Mouse (Mus musculus) lung, postnatal 0 days (tissue): ENCODE measurements around the gene Nosip. TPM values are rescaled to one million over a fixed set of nuclear protein-coding genes. Genes with fewer than 3 reads are reported as not detected.

Source experiments
- ATAC-seq: fragments of 200-750 bp; cut with Nextera tagmentation; 2 replicates; pipeline ENCODE4 v1.8.0; 2017; ENCODE audit warnings: moderate library complexity
- DNase-seq: peaks from one replicate; pipeline ENCODE4 v3.0.0-alpha.2; 2016; ENCODE audit warnings: low spot score
- H3K27ac ChIP-seq: fragments of 300-500 bp; sonication (generic); 2 replicates; pipeline ENCODE4 v1.5.1; 2014; ENCODE audit warnings: antibody characterized with exemption, mild to moderate bottlenecking, low read length, mixed read lengths
- H3K27me3 ChIP-seq: fragments of 300-500 bp; sonication (generic); replicated peaks from 2 replicates; pipeline ENCODE4 v1.6.1; 2014; ENCODE audit warnings: low read length, mixed read lengths; ENCODE audit not compliant: insufficient read depth
- H3K36me3 ChIP-seq: fragments of 300-500 bp; sonication (generic); 2 replicates; pipeline ENCODE4 v1.6.1; 2014; ENCODE audit warnings: low read length, mixed read lengths; ENCODE audit not compliant: insufficient read depth
- H3K4me1 ChIP-seq: fragments of 300-500 bp; sonication (generic); 2 replicates; pipeline ENCODE4 v1.6.1; 2014; ENCODE audit warnings: antibody characterized with exemption, low read depth, low read length, mixed read lengths; ENCODE audit not compliant: insufficient read depth
- H3K4me2 ChIP-seq: fragments of 300-500 bp; sonication (generic); replicated peaks from 2 replicates; pipeline ENCODE4 v1.6.1; 2014; ENCODE audit warnings: low read depth, mild to moderate bottlenecking, low read length, moderate library complexity, mixed read lengths
- H3K4me3 ChIP-seq: fragments of 300-500 bp; sonication (generic); 2 replicates; pipeline ENCODE4 v1.5.1; 2014; ENCODE audit warnings: low read depth, low read length
- H3K9ac ChIP-seq: fragments of 300-500 bp; sonication (generic); replicated peaks from 2 replicates; pipeline ENCODE4 v1.6.1; 2014; ENCODE audit warnings: low read depth, mild to moderate bottlenecking
- H3K9me3 ChIP-seq: fragments of 300-500 bp; sonication (generic); 2 replicates; pipeline ENCODE4 v1.6.1; 2016; ENCODE audit warnings: low read length, mixed read lengths
- CTCF ChIP-seq: IDR thresholded peaks from 2 replicates; pipeline ENCODE4 v1.5.1; 2016; ENCODE audit warnings: antibody characterized with exemption, mild to moderate bottlenecking
- EP300 ChIP-seq: IDR thresholded peaks from 2 replicates; pipeline ENCODE4 v1.6.1; 2016; ENCODE audit warnings: antibody characterized with exemption, mild to moderate bottlenecking, control low read depth
- WGBS: fragments of 180-500 bp; shearing (Covaris S2); extraction: QIAGEN DNeasy Blood & Tissue Kit; methylation state at CpG from one replicate; pipeline ENCODE4 v1.1.7; 2014; 5-methylcytosine and 5-hydroxymethylcytosine counted together
- polyA plus RNA-seq: library from polyadenylated mRNA; unstranded; fragments of >200 nt; fragmentation: Nextera tagmentation; extraction: Ambion mirVana; gene quantifications from 2 replicates; pipeline ENCODE4 v1.2.1, GENCODE M21; 2015

Gene Nosip
- polyA plus RNA-seq, 1 experiment from 2014 or later: 62.8 TPM

DNA sequence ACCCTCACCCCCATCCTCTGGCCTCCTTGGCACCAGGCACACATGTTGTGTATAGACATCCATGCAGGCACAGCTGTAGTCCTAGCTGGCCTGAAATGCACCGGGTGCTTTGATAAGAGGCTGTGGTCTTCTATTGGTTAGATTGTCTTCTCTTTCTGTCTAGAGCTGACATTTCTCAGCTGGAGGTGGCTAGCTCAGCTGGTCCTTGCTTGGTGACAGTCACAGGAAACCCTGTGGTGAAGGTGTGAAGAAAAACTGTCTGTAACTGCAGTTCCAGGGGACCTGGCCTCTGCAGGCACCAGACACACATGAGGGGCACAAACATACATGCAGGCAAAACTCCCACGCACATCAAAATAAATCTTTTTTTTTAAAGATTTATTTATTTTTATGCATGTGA is 7.4 kb downstream of the Nosip start:
- H3K27ac ChIP-seq: no peak overlapping the region
- no peak overlapping the region for H3K4me2 ChIP-seq
- H3K27me3 ChIP-seq: no peaks in the 10 kb centered on the region
- H3K36me3 ChIP-seq: no peaks in the 10 kb centered on the region; the same call in 1 of the 2 replicates
- H3K4me1 ChIP-seq: no peaks in the 10 kb centered on the region
- H3K4me3 ChIP-seq: no peak overlapping the region
- ATAC-seq (no peak), DNase-seq (no peak)
- 84% methylated on average over 2 of the region's 2 CpGs for WGBS
- no peaks in the 10 kb centered on the region for H3K9me3 ChIP-seq
- no peak overlapping the region for H3K9ac ChIP-seq
- TF ChIP-seq CTCF (no peak), EP300 (no peak)

DNA sequence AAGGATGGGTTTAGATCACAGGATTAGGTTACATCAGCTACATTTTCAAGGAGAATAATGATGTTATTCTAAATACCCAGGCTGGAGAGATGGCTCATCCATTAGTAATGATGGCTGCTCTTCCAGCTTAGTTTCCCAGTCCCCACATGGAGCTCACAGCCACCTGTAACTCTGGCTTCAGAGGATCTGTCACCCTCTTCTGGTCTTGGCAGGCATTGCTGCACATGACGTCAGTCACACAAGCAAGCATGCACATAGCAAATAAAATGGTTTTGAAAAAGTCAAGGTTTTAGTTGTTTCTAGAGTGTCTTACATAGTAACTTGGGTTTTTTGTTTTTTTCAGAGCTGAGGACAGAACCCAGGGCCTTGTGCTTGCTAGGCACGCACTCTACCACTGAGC is 10.0 kb downstream of the Nosip start:
- ATAC-seq (no peak), DNase-seq (peak; percentile 38)
- peaks cover 9% of the 10 kb centered on the region for H3K36me3 ChIP-seq
- 82% methylated on average over 2 of the region's 2 CpGs for WGBS
- H3K4me1 ChIP-seq: no peaks in the 10 kb centered on the region
- H3K27ac ChIP-seq: no peak overlapping the region
- no peaks in the 10 kb centered on the region for H3K9me3 ChIP-seq
- no peaks in the 10 kb centered on the region for H3K27me3 ChIP-seq
- H3K4me3 ChIP-seq: no peak overlapping the region
- H3K9ac ChIP-seq: no peak overlapping the region
- H3K4me2 ChIP-seq: no peak overlapping the region
- no peak for TF ChIP-seq EP300
- TF ChIP-seq CTCF: peak; percentile 67

DNA sequence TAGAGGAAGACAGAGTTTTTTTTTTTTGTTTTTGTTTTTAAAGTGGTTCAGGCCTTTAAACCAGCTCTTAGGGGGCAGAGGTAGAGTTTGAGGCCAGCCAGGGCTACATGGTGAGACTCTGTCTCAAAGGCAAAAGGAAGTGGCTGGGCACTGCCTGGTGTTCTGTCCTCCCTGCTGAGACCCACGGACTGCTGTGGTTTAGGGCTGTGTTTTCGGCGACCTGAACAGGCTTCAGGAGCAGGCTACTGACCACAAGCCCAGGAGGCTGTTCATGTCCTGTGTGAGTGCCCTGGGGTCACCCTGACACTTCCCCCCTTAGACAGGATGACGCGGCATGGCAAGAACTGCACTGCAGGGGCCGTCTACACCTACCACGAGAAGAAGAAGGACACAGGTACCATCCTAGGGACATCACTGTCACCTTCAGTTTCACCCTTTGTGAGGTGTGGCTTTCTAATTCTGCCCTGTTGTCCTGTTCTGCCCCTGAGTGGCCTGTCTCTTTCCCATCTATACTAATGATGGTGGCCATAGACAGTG is 11.0 kb downstream of the Nosip start:
- Histone ChIP-seq H3K27ac (no peak overlapping the region), H3K4me1 (no peaks in the 10 kb centered on the region), H3K4me2 (no peak overlapping the region), H3K9me3 (no peaks in the 10 kb centered on the region), H3K36me3 (peaks cover 16% of the 10 kb centered on the region), H3K9ac (no peak overlapping the region), H3K4me3 (no peak overlapping the region), H3K27me3 (no peaks in the 10 kb centered on the region)
- TF ChIP-seq EP300 (no peak), CTCF (no peak)
- no peak for ATAC-seq
- WGBS: 82% methylated on average over 7 of the region's 7 CpGs
- no peak for DNase-seq

DNA sequence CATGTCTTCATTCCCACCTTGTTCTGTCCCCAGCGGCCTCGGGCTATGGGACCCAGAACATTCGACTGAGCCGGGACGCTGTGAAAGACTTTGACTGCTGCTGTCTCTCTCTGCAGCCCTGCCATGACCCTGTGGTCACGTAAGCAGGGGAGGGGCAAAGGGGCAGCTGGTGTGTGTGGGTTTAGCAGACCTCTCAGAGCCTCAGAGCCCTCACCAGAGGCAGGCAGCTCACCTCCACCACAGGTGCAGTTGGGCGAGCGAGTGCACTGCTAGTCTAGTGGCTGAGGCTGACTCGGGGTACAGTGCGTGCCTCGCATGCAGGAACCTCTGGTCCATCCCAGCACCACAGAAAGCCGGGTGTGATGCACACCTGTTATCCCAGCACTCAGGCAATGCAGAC is 11.7 kb downstream of the Nosip start:
- H3K36me3 ChIP-seq: peaks cover 16% of the 10 kb centered on the region
- TF ChIP-seq CTCF: no peak
- no peak for TF ChIP-seq EP300
- H3K4me1 ChIP-seq: no peaks in the 10 kb centered on the region
- H3K4me3 ChIP-seq: no peak overlapping the region
- H3K9me3 ChIP-seq: no peaks in the 10 kb centered on the region
- ATAC-seq (no peak), DNase-seq (no peak)
- 94% methylated on average over 12 of the region's 12 CpGs for WGBS
- H3K9ac ChIP-seq: no peak overlapping the region
- no peak overlapping the region for H3K27ac ChIP-seq
- H3K4me2 ChIP-seq: no peak overlapping the region
- H3K27me3 ChIP-seq: no peaks in the 10 kb centered on the region

DNA sequence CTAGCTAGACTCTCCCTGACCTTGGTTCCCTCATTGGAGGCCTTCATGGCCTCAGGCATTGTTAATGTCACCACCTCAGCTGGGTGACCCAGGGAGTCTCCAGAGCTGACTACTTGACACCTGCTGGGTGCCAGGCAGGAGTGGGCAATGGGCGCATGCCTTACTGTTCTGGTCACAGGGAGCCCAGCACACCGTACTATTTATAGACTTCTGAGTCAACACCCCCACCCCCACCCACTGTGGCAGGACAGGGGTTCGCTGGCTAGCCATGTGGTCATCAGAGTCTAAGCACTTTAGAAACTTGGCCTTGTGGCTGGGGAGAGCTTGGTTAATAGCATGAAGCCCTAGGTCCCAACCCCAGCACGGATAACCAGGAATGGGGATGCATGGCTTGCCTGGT is 13.2 kb downstream of the Nosip start:
- Histone ChIP-seq H3K27me3 (no peaks in the 10 kb centered on the region), H3K4me1 (no peaks in the 10 kb centered on the region), H3K4me3 (no peak overlapping the region), H3K4me2 (no peak overlapping the region), H3K27ac (no peak overlapping the region), H3K36me3 (peaks cover 16% of the 10 kb centered on the region), H3K9me3 (no peaks in the 10 kb centered on the region), H3K9ac (no peak overlapping the region)
- TF ChIP-seq EP300 (no peak), CTCF (no peak)
- WGBS: 53% methylated on average over 4 of the region's 4 CpGs
- ATAC-seq (peak; percentile 12; the same call in 1 of the 2 replicates), DNase-seq (no peak)

DNA sequence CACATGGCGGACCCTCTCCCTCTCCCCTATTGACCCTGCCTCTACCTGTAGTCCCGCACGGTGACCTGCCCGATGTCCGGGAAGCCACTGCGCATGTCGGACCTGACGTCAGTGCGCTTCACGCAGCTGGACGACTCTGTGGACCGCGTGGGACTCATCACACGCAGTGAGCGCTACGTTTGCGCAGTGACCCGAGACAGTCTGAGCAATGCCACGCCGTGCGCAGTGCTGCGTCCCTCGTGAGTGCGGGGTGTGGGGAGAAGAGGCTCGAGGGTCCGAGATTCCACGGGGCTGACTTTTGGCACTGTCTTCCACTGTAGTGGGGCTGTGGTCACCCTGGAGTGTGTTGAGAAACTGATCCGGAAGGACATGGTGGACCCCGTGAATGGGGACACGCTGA is 14.3 kb downstream of the Nosip start:
- Histone ChIP-seq H3K9me3 (no peaks in the 10 kb centered on the region), H3K4me3 (no peak overlapping the region), H3K36me3 (peaks cover 16% of the 10 kb centered on the region), H3K4me1 (no peaks in the 10 kb centered on the region), H3K27me3 (no peaks in the 10 kb centered on the region), H3K9ac (no peak overlapping the region), H3K4me2 (no peak overlapping the region), H3K27ac (no peak overlapping the region)
- no peak for ATAC-seq
- no peak for DNase-seq
- TF ChIP-seq CTCF (no peak), EP300 (no peak)
- WGBS: 90% methylated on average over 30 of the region's 30 CpGs

DNA sequence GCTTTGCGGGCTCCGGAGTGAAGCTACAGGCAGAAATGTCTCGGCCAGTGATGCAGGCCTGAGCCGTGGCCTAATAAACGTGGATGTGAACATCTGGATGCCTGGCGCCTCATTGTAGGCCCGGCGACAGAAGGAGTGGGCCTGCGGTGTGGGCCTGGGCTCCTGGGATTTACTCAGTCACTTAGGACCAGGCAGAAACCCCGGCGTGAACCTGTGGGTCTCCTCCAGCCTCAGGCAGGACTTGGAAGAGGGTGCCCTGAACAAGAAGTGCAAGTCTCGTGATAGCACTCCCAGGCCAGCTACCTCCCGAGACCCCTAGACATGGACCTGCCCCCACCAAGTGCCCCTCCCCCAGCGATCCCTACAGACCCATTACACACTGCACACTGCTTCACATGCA is 15.1 kb downstream of the Nosip start:
- H3K27me3 ChIP-seq: no peaks in the 10 kb centered on the region
- ATAC-seq (no peak), DNase-seq (no peak)
- no peak overlapping the region for H3K27ac ChIP-seq
- 91% methylated on average over 14 of the region's 14 CpGs for WGBS
- H3K36me3 ChIP-seq: peaks cover 16% of the 10 kb centered on the region
- no peak overlapping the region for H3K4me3 ChIP-seq
- H3K4me1 ChIP-seq: no peaks in the 10 kb centered on the region
- TF ChIP-seq EP300 (no peak), CTCF (no peak)
- no peak overlapping the region for H3K4me2 ChIP-seq
- no peaks in the 10 kb centered on the region for H3K9me3 ChIP-seq
- no peak overlapping the region for H3K9ac ChIP-seq
